Mouse (Mus musculus) intestine, embryonic 14.5 days (tissue): ENCODE measurements at regions not wholly inside any gene's neighbourhood (a gene's known extent, or its start where the extent isn't known, plus 50 kb on each side); places are given as distances from the start of the nearest gene placed in this dataset.

Experiments used
- ATAC-seq: fragments of 200-750 bp; cut with Nextera tagmentation; replicated peaks from 2 replicates; pipeline ENCODE4 v1.8.0; 2017; ENCODE audit warnings: low read depth, moderate number of reproducible peaks, moderate TSS enrichment, moderate library complexity; ENCODE audit not compliant: low FRiP score, low TSS enrichment
- DNase-seq: peaks from one replicate; pipeline ENCODE4 v3.0.0-alpha.2; 2018; ENCODE audit warnings: low spot score
- H3K27ac ChIP-seq: fragments of 300-500 bp; sonication (generic); 2 replicates; pipeline ENCODE4 v1.5.1; 2014; ENCODE audit warnings: low read depth, mild to moderate bottlenecking, control low read depth
- H3K27me3 ChIP-seq: fragments of 300-500 bp; sonication (generic); replicated peaks from 2 replicates; pipeline ENCODE4 v1.6.1; 2014; ENCODE audit warnings: low read length, control low read depth; ENCODE audit not compliant: control insufficient read depth, insufficient read depth
- H3K36me3 ChIP-seq: fragments of 300-500 bp; sonication (generic); 2 replicates; pipeline ENCODE4 v1.6.1; 2014; ENCODE audit warnings: low read length, control low read depth; ENCODE audit not compliant: control insufficient read depth, insufficient read depth
- H3K4me1 ChIP-seq: fragments of 300-500 bp; sonication (generic); replicated peaks from 2 replicates; pipeline ENCODE4 v1.6.1; 2014; ENCODE audit warnings: low read length, control low read depth, mixed read lengths; ENCODE audit not compliant: control insufficient read depth, insufficient read depth
- H3K4me2 ChIP-seq: fragments of 300-500 bp; sonication (generic); 2 replicates; pipeline ENCODE4 v1.6.1; 2014; ENCODE audit warnings: low read length
- H3K4me3 ChIP-seq: fragments of 300-500 bp; sonication (generic); 2 replicates; pipeline ENCODE4 v1.5.1; 2014; ENCODE audit warnings: low read depth, low read length, control low read depth, mixed read lengths
- H3K9ac ChIP-seq: fragments of 300-500 bp; sonication (generic); 2 replicates; pipeline ENCODE4 v1.6.1; 2014; ENCODE audit warnings: mild to moderate bottlenecking, low read length
- H3K9me3 ChIP-seq: fragments of 300-500 bp; sonication (generic); 2 replicates; pipeline ENCODE4 v1.6.1; 2016; ENCODE audit warnings: low read length, control low read depth; ENCODE audit not compliant: control insufficient read depth
- WGBS: fragments of 180-500 bp; shearing (Covaris S2); extraction: QIAGEN DNeasy Blood & Tissue Kit; methylation state at CpG from one replicate; pipeline ENCODE4 v1.1.7; 2014; 5-methylcytosine and 5-hydroxymethylcytosine counted together

DNA sequence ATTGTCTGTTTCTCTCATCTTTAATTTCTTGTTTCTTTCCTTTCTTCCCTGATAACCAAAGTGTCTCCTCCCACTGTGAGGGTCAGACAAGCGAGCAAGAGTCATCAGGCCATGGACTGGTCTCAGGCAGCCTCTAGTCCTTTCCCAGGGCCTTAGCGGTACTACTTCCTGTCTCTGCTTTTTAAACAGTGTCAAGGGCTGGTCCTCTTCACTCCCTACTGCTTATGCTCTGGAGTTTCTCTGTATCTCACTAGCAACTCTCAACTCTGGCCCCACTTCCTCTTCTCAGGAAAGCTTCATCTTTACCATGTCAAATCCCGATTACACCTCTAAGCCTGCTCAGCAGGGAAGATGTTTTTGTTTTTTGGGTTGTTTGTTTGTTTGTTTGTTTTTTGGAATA is 124.1 kb downstream of the Pten start:
- H3K27ac ChIP-seq: no peak overlapping the region
- WGBS: 57% methylated on average over 3 of the region's 3 CpGs
- no peaks in the 10 kb centered on the region for H3K36me3 ChIP-seq
- ATAC-seq (no peak), DNase-seq (no peak)
- H3K4me3 ChIP-seq: no peak overlapping the region
- no peak overlapping the region for H3K4me2 ChIP-seq
- H3K9ac ChIP-seq: no peak overlapping the region
- H3K4me1 ChIP-seq: peaks cover 7% of the 10 kb centered on the region; the same call in 1 of the 2 replicates
- no peaks in the 10 kb centered on the region for H3K27me3 ChIP-seq
- no peaks in the 10 kb centered on the region for H3K9me3 ChIP-seq

GRCm38 (mm10) chr19:32884279-32884678 is 127.0 kb downstream of the Pten start:
- H3K27ac ChIP-seq: no peak overlapping the region
- 67% methylated on average over 3 of the region's 3 CpGs for WGBS
- H3K9ac ChIP-seq: no peak overlapping the region
- no peaks in the 10 kb centered on the region for H3K9me3 ChIP-seq
- no peaks in the 10 kb centered on the region for H3K27me3 ChIP-seq
- no peak for ATAC-seq
- H3K4me2 ChIP-seq: no peak overlapping the region
- no peak overlapping the region for H3K4me3 ChIP-seq
- DNase-seq: no peak
- H3K36me3 ChIP-seq: no peaks in the 10 kb centered on the region
- H3K4me1 ChIP-seq: peaks cover 10% of the 10 kb centered on the region; the same call in 1 of the 2 replicates

- WGBS: 53% methylated on average over 12 of the region's 12 CpGs
- DNase-seq (no peak), ATAC-seq (no peak)
Measured at GRCm38 (mm10) chr19:32885481-32886131, 128.3 kb downstream of the Pten start.

DNA sequence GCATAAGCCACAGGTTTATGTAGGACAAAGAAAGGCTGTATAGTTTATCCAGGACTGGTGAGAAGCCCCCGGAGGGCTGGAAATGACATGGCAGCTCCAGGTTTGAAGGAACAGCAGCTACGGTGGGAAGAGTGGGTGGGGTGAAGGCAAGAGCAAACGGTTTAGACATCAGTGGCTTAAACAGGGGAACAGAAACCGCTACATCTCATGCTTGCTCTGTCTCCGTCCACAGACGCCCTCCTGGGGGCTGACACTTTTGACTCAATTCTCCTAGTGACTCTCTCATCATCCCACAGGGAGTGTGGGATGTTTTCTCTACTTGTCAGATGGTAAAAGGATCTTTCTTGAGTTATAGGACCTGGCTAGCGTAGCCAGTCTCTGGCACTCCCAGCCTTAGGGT is 129.9 kb downstream of the Pten start:
- Histone ChIP-seq H3K9me3 (no peaks in the 10 kb centered on the region), H3K36me3 (no peaks in the 10 kb centered on the region), H3K9ac (no peak overlapping the region), H3K27me3 (no peaks in the 10 kb centered on the region), H3K4me1 (peaks cover 10% of the 10 kb centered on the region; the same call in 1 of the 2 replicates), H3K27ac (no peak overlapping the region), H3K4me2 (no peak overlapping the region), H3K4me3 (no peak overlapping the region)
- 54% methylated on average over 7 of the region's 7 CpGs for WGBS
- ATAC-seq (no peak), DNase-seq (no peak)

More at GRCm38 (mm10) chr19:32885481-32886131, 128.3 kb downstream of the Pten start:
- no peaks in the 10 kb centered on the region for H3K36me3 ChIP-seq
- H3K4me2 ChIP-seq: no peak overlapping the region; the same call in 1 of the 2 replicates
- H3K9ac ChIP-seq: no peak overlapping the region
- no peak overlapping the region for H3K4me3 ChIP-seq
- peaks cover 10% of the 10 kb centered on the region; the same call in 1 of the 2 replicates for H3K4me1 ChIP-seq
- H3K27me3 ChIP-seq: no peaks in the 10 kb centered on the region
- H3K9me3 ChIP-seq: no peaks in the 10 kb centered on the region
- H3K27ac ChIP-seq: no peak overlapping the region

GRCm38 (mm10) chr19:32888616-32889305 is 131.5 kb downstream of the Pten start:
- DNase-seq (no peak), ATAC-seq (no peak)
- no peak overlapping the region for H3K27ac ChIP-seq
- no peak overlapping the region for H3K9ac ChIP-seq
- no peak overlapping the region for H3K4me2 ChIP-seq
- no peaks in the 10 kb centered on the region for H3K27me3 ChIP-seq
- H3K4me1 ChIP-seq: peaks cover 10% of the 10 kb centered on the region; the same call in 1 of the 2 replicates
- WGBS: 57% methylated on average over 12 of the region's 12 CpGs
- H3K4me3 ChIP-seq: no peak overlapping the region
- no peaks in the 10 kb centered on the region for H3K36me3 ChIP-seq
- no peaks in the 10 kb centered on the region for H3K9me3 ChIP-seq

GRCm38 (mm10) chr19:32890801-32891200 is 133.5 kb downstream of the Pten start:
- DNase-seq (no peak), ATAC-seq (no peak)
- 87% methylated on average over 6 of the region's 6 CpGs for WGBS
- Histone ChIP-seq H3K4me1 (peaks cover 6% of the 10 kb centered on the region; the same call in 1 of the 2 replicates), H3K4me2 (no peak overlapping the region), H3K9ac (no peak overlapping the region), H3K9me3 (no peaks in the 10 kb centered on the region), H3K4me3 (no peak overlapping the region), H3K27me3 (no peaks in the 10 kb centered on the region), H3K27ac (no peak overlapping the region), H3K36me3 (no peaks in the 10 kb centered on the region)

DNA sequence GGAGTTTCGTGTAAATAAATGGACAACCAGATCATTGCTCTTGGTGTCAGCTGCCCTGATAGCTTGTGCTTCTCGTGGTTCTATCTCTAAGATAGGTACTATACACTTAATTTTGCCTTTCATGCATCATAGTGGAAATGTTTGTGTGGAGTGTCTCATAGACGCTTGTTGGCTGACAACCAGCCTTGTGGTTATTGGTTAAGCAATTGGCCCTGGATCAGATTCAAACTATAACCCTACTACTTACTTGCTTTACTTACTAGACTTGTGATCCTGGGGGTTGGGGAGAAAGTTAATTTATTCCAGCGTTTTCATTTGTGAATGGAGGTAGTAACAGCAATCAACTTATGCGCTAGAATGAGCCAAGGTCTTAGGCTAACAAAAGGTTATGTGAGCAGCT is 135.2 kb downstream of the Pten start:
- H3K9me3 ChIP-seq: no peaks in the 10 kb centered on the region
- no peaks in the 10 kb centered on the region for H3K27me3 ChIP-seq
- H3K4me1 ChIP-seq: 0 out of 2 replicates have a peak, but pooled peaks cover 3% of the 10 kb centered on the region
- ATAC-seq: no peak
- H3K4me2 ChIP-seq: no peak overlapping the region
- no peaks in the 10 kb centered on the region for H3K36me3 ChIP-seq
- no peak overlapping the region for H3K4me3 ChIP-seq
- no peak overlapping the region for H3K27ac ChIP-seq
- no peak overlapping the region for H3K9ac ChIP-seq
- DNase-seq: no peak
- WGBS: 78% methylated on average over 5 of the region's 5 CpGs

DNA sequence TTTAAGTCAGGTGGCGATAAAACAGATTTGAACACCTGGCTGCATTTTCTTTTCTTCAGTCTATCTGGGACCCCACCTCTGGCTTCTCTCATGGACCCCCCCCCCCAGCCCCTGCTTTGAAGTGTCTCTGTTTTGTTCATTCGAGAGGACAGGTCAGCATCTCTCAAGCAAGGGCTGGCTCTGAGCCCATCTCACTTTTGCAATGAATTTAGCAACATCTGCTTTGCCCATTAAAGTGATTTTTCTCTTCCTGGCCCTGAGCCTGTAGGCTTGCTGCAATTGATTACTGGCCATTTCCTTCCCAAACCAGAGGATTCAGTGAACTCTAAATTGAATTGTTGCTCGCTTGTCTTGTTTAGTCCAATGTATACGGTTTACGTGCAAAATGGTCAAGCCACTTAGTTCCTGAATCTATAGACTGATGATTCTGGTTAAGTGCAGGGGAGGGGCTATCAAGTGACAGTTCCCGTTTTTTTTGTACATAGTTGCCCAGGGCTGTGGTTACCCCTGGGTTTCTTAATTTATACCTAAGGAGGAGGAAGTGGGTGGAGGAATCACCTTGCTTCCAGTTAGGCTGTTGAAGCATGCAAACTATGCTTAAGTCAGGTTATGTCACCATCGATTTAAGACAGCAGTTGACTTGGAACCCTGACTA is 146.3 kb downstream of the Pten start:
- H3K27ac ChIP-seq: no peak overlapping the region
- H3K9ac ChIP-seq: no peak overlapping the region
- peaks cover 13% of the 10 kb centered on the region for H3K4me1 ChIP-seq
- H3K4me2 ChIP-seq: no peak overlapping the region
- no peak overlapping the region for H3K4me3 ChIP-seq
- H3K27me3 ChIP-seq: no peaks in the 10 kb centered on the region
- DNase-seq (no peak), ATAC-seq (no peak)
- WGBS: 39% methylated on average over 7 of the region's 7 CpGs
- no peaks in the 10 kb centered on the region for H3K36me3 ChIP-seq
- no peaks in the 10 kb centered on the region for H3K9me3 ChIP-seq
